Mouse (Mus musculus) spleen, adult 12 weeks (tissue): ENCODE data around the gene Car6.

Experiments used
- DNase-seq: peaks from one replicate; pipeline ENCODE4 v3.0.0; 2022; ENCODE audit warnings: low spot score

The Car6 gene

DNA sequence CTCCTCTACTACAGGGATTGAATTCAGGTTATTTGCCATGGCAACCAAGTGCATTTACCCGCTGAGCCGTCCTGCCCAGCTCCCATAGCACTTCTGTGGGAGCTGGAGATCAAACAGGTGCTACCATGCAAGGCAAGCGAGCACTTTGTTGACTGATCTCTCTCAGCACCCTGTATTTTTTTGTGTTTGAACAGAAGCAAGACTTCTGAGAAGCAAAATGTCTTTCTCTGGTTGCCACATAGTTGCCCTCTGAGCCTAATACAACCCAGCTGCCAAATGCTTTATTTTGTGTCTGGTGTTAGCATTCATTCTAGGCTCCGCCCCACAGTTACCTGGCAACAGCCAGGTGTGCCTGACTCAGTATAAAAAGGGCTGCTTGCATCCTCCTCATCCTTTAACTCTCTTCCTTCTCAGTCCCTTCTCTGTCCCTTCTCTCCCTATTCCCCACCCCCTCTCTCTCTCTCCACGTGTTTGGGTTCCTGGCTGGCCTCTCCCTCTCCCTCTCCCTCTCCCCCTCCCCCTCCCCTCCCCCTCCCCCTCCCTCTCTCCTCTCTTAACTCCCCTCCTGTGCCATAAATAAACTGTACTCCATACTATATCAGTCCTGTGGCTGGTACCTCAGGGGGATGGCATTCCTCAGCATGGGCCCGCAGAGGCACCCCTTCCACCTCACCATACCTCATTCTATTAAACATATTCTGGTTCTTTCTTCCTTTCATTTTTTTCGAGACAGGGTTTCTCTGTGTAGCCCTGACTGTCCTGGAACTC is 27.6 kb upstream of the Car6 start:
- no peak for DNase-seq

DNA sequence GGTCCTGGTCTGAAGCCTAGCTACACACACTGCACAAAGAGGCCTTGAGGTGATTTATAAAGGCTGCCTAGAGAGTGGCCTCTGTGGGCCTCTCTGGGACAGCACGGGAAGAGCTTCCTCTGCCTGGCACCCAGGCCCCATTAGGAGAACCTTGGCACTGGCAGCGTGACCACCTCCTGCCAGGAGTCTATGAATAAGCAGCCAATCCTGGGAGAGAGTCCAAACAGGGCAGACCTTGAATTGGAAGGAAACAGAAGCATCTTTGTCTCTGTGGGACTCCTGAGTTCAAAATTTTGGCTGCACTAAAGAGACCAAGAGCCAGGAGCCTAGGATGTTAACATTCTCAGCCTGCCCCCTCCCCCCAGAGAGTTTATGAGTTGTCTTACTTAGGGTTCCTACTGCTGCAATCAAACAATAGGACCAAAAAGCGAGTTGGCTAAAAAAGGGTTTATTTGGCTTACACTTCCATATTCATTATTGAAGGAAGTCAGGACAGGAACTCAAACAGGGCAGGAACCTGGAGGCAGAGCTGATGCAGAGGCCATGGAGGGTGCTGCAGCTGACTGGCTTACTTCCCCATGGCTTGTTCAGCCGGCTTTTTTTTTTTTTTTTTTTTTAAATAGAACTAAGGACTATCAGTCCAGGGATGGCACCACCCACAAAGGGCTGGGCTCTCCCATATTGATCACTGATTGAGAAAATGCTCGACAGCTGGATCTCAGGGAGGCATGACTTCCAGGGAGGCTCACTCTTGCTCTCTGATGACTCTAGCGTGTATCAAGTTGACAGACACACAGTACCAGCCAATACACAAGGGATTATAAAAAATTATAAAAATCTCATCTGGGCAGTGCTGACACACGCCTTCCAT is 25.9 kb upstream of the Car6 start:
- DNase-seq, result no peak

DNA sequence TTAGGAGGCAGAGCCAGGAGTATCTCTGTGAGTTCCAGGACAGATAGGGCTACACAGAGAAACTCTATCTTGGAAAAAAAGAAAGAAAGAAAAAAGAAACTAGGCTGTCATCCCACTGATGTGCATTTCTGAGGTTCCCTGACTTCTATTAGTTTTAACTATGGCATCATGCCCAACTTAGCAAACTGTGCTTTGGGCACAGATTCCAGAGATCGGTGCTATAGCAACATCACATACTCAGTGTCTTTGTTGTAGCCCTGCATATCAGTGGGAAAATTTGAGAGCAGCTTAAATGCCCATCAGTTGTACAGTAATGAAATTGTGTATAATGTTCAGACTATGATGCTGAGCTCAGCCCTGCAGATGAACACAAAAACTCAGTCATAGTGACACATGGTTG is 24.6 kb upstream of the Car6 start:
- DNase-seq, result no peak

DNA sequence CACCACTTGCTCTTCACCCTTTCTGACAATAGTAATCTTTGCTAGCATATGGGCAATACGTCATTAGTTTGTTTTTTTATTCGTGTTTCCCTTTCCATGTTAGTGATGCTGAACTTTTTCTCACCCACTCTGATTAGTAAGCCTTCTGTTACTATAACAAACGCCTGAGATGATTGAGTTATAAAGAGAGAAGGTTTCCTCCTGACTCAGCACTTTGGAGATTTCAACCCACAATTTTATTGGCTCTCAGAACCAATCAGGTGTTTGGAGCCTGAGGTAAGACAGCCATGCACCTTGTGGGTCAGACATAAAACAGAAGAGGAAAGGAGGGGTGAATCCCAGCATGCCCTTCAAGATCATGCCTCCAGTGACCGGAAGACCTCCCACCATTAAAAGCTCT is 22.7 kb upstream of the Car6 start:
- DNase-seq, result no peak

DNA sequence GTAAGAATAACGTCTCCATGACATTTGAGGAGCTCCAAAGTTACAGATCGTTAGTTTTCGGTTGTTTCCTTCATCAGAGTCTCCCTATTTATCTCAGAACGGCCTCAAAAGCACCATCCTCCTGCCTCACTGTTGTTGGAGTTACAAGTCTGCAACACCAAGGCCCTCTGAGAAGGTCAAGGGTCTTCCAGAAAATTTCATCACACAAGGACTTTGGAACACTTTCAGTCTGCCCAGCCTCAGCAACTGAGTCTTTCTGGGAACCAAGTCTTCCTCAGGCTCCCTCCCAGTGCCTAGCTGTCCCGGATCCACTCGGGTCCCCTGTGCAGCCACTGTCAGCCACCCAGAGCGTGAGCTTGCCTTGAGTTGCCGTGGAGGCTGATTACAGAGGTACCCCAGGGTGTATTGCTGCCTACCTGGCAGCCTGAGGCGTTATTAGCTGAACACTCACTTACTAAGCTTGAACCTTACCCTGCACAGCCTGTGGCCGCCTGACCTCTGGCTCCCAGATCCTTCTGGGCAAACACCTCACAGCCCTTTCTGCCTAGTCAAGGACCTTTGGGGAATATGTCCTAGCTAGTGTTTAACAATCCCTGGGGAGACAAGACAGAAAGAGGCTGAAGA is 20.0 kb upstream of the Car6 start:
- no peak for DNase-seq

DNA sequence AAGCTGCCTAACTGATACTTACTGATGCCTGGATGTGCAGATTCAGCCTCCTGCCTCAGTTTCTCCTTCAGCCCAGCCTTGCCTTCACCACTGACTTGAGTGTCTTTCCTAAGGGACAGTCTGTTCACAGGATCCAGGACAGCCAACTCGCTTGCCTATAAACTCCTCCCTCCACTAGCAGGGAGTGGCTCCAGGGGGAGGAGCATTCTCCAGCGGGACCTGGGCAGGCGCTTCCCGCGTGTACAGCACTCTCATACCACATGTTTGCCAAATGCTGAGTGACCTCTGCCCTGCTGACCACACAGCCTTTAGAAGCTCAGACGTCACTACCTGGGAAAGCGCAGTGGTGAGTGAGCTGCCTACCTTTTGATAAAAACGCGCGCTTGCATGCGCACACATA is 19.5 kb upstream of the Car6 start:
- no peak for DNase-seq

DNA sequence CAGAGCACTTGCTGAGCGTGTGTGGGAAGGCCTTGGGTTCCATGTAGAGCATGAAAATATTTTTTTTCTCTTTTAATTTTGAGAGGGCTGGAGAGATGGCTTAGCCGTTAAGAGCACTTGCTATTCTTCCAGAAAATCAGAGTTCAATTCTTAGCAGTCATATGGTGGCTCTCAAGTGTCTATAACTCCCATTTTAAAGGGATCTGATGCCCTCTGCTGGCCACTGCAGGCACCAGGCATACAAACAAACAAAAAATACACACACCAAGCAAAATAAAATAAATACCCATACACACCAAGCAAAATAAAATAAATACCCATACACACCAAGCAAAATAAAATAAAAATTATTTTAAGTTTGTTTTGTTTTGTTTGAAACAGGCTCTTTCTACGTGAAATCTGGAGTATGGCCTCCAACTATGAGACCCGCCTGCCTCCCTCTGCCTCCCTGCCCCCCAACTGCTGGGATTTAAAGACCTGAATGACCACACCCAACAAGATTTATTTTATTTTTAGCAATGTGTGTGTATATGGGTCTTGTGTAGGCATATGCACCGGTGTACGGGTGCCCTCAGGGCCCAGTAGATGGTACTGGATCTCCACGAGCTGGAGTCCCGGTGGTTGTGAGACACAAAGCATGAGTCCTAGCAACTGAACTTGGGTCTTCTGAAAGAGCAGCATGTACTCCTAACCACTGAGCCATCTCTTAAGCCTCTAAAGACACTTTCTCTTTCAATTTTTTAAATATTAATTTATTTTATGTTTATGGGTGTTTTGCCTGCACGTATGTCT is 18.6 kb upstream of the Car6 start:
- no peak for DNase-seq

DNA sequence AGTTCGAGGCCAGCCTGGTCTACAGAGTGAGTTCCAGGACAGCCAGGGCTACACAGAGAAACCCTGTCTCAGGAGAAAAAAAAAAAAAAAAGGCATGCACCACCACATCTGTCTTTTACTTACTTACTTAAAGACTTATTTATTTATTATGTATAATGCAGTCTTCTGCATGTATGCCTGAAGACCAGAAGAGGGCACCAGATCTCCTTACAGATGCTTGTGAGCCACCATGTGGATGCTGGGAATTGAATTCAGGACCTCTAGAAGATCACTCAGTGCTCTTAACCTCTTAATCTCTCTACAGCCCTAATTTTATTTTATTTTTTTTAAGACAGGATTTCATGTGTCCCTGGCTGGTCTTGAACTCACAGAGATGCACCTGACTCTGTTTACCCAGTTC is 16.8 kb upstream of the Car6 start:
- DNase-seq, result no peak

DNA sequence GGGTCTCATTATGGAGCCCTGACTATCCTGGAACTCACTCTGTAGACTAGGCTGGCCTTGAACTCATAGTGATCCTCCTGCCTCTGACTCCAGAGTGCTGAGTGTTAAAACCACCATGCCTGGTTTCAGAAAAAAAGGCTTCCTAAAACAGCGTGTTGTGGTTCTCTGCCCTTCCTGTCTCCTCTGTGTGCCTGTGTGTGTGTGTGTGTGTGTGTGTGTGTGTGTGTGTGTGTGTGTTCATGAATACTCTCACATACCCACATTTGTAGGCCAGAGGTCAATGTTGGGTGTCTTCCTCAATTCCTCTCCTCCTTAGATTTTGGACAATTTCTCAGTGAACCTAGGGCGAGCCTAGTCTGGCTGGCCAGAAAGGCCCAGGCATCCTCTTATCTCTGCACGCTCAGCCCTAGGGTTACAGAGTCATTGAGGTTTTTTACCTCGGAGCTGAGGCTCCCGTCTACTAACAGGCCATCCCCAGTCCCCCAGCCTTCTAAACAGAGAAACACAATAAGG is 16.0 kb upstream of the Car6 start:
- no peak for DNase-seq

DNA sequence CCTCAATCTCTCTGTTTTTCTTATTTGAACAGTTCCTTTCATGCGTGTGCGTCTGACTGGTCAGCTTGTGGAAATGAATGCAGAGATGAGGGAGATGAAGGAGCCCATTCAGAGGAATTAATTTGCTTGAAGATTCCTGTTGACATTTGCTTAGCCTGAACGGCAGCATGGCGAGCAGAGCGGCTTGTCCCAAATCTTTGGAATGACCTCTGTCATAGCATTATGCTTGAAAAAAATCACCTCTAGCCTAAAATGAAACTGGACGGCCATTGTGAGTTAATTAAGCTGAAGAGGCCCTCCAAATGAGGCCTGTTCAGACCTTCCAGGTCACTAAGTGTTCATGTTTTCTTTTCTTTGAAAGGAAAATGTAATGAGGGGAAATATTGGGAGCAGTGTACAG is 15.3 kb upstream of the Car6 start:
- no peak for DNase-seq

DNA sequence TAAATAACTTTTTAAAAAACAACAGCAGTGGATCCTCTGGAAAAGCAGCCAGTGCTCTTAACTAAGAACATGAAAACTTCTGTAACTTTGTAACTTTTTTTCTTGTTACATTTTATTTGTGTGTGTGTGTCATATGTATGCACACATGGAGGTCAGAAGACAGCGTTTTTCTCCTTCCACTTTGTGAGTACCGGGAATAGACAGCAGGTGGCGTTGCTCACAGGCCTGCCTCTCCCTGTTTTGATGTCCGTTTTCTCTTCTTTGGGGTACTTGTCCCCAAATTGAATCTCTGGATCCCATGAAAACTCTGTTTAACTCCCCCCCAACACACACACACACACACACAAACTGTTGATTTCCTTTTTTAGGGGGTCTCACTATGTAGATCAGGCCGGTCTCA is 12.8 kb upstream of the Car6 start:
- no peak for DNase-seq

DNA sequence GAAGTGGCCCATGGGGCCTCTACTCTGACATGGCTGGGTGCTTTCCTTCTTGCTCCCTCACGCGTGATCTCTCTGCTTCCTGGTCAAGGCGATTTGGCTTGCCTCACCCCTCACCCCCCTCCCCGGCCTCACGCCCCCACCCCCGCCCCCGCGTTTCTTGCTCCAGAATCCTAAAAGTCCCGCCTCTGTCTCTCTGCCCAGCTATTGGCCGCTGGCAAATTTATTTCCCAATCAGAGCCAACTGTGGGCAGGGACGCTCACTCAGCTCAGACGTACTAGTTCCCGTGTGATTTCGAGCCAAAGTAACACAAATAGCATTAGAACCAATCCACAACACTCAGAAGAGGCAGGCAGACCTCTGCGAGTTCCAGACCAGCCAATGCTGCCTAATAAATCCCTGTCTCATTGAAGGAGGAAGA is 11.4 kb upstream of the Car6 start:
- DNase-seq, result peak; percentile 17

DNA sequence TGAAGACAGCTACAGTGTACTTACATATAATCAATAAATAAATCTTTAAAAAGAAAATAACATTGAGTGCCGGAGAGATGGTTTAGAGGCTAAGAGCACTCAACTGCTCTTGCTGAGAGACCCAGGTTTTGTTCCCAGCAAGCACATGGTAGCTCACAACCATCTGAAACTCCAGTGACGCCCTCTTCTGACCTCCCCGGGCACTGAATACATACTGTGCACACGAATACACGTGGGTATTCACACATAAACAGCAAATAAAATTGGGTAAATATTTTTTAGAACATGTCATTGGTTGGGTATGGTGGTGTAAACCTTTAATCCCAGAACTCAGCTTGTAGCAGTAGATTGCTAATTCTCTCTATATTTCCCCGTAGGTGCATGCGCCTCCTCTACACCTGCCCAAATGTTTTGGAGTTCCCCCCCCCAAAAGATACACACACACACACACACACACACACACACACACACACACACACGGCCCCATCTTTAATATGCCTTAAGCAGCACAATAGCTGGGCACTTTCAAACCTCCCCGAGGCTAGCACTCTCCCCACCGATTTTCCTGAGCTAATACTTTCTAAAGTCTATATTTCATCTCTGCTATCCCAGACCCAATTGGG is 10.9 kb upstream of the Car6 start:
- DNase-seq, result no peak

DNA sequence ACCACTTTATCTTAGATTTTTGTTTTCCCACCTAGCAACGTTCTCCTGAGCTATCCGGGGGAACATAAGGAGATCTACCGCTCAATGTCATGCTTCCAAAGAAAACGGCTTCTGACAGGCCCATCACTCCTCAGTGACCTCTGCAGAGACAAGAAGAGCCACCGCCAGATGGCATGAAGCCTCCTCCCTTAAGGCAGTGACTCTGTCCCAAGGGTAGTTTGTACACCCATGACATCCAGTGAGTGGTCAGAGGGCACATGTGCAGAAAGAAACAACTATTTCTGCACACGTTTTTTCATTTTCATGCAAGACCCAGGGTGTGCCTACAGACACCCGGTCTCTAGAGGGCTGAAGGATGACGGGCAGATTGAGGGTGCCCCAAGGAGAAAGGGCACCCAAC is 9.2 kb upstream of the Car6 start:
- no peak for DNase-seq

DNA sequence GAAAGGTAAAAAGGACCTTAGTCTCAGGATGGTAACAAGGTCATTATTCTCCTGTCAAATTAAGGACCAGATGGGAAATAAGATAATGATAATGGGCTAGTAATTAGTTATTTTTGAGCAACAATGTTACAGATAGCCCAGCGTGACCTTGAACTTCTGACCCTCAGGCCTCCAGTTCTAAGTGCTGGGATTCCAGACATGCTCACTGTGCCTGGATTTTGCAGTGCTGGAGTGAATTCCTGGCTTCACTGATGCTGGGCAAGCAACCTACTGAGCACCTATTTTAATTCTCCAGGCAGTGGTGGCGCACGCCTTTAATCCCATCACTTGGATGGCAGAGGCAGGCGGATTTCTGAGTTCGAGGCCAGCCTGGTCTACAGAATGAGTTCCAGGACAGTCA is 8.6 kb upstream of the Car6 start:
- no peak for DNase-seq

DNA sequence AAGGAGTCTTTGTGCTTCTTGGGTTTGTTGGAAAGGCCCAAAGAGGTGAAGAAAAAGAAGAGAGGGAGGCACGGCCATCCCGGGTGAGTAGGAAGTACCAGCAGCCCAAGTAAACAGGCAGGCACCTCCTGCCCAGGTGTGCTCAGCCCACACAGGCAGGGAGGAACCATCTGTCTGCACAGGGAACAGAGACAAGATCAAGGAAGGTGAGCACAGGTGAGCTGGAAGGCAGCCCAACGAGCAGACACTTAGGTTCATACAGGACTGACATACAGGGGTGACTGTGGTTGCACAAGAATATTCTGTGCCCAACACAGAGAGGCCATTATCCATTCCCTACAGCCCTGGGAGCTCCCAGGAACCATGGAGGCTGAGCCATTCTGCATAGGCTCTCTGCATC is 3.7 kb upstream of the Car6 start:
- DNase-seq, result no peak

DNA sequence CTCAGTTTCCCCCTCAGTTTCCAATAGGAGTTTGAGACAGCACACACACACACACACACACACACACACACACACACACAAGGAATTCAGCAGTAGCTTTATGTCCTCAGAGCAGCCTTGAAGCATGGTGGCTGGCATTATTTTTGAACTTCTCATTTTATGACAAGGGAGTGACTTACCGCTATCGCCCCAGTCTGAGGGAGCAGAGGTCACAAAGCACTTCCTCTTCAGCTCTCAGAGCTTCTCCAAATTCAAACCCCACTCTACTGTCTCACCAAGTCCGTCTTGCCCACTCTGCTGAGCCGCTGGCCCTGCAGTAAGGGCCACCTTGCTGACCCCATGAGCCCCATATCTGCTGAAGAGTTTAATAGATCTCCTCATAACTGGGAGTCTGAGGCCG is 1.6 kb upstream of the Car6 start:
- no peak for DNase-seq

DNA sequence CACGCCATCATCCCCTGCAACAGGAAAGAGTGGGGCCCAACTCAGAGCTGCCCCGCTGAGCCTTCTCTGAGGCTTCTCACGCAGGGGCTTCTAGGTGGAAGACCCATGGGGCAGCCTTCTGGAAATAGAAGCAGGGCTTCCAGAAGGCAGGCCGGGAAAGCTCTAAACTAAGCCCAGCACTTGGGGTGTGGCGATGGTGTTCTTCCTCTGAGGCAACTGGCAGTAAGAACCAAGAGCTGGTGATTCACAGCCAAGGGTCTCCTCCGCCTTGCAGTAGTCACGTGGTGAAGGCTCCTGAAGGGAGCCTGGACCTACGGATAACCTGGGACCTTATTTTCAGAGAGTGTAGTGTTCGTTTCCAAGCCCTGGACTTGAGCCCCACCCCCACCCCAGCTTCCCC is 2.9 kb downstream of the Car6 start:
- DNase-seq, result no peak

DNA sequence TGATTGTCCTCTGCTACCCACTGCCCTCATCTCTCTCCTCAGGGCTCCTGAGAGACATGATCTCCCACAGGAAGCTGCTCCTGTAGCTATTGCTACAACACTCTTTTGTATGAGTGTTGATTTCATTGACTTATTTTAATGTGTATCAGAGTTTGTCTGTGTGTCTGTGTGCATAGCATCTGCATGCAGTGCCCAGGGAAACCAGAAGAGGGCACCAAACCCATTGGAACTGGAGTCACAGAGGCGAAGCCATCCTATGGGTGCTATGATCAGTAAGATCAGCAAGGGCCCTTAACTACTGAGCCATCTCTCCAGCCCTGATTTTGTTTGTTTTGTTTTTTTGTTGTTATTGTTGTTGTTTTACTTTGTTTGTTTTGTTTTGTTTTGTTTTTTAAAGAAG is 7.2 kb downstream of the Car6 start:
- no peak for DNase-seq

DNA sequence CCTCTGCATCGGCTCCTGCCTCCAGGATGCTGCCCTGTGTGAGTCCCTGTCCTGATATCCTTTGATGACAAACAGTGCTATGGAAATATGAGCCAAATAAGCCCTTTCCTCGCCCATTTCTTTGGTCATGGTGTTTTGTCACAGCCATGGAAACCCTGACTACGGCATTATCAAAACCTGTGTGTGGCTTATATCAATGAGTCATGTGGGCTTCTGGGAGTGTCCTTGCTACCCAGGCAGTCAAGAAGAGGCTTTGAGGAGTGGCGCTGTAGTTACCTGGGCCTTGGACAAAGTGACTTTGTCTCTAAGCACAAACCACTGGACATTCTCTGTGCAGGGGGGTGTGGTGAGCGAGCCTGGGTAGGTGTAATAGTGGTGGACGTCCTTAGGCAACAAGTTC is 8.9 kb downstream of the Car6 start:
- no peak for DNase-seq

DNA sequence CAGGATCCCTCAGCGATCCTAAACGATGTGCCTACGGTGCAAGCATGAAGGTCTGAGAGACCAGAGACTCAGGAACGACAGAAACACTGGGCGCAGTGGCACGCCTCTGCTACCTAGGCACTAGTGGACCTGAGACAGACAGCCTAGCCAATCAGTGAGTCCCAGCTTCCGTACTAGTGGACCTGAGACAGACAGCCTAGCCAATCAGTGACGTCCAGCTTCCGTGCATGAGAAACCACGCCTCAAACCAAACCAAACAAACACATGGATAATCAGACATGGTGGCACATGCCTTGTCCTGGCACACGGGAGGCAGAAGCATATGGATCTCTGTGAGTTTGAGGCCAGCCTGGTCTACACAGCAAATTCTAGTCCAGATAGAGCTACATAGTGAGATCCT is 12.9 kb downstream of the Car6 start:
- DNase-seq, result no peak

DNA sequence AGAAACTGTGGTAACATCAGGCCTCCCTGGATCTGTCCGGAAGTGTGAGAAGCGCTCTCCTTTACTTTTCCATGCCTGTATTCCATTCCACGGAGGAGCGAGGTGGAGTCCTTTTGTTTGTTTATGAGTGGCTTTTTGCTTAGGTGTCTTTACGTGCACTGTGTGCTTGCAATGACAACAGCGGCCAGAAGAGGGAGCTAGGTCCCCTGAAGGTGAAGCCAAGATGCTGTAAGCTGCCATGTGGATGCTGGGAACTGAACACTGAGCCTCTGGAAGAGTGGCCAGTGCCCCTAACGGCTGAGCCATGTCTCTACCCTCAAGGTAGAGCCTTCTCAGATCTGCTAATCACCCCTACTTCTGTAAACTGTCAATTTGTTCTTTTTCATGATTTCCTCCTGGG is 19.8 kb downstream of the Car6 start:
- no peak for DNase-seq
